ENCODE assay signal across 25 mouse cellular contexts in the genomic region with DNA sequence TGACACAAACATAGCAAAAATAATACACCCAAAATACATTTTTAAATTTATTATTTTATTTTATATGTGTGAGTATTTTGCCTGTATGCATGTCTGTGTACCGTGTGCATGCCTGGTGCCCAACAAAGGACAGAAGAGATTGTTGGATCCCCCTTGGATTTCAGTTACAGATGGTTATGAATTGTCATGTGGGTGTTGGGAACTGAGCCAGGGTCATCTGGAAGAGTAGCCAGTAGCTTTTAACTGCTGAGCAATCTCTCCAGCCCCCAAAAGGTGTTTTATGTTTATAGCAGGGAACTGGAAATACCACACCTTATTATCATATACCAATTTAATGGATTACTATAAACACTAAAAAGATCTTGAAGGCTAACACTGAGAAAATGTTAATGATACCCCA.
"Had no signal": no experiment of that assay in that cellular context is flagged by ENCODE, and none has a peak within 500 bp of the region (broad histone marks: within the 10 kb centered on the region; RNA-seq: fewer than 3 reads in every experiment).

No protein-coding gene starts in this region.

- H3K9ac ChIP-seq: heart, embryonic 13.5 days; heart, embryonic 15.5 days; hindbrain, embryonic 14.5 days; kidney, embryonic 15.5 days; limb, embryonic 13.5 days; limb, embryonic 15.5 days; liver, embryonic 12.5 days; liver, embryonic 14.5 days had no signal

- H3K4me3 ChIP-seq: heart, adult 2 months; heart, embryonic 13.5 days; heart, embryonic 15.5 days; kidney, embryonic 15.5 days; left cerebral cortex, adult 2 months; limb, embryonic 13.5 days; limb, embryonic 15.5 days; liver, embryonic 12.5 days had no signal

- ATAC-seq: hindbrain, embryonic 16.5 days; intestine, embryonic 16.5 days; liver, embryonic 12.5 days had no signal

- H3K4me1 ChIP-seq: heart, embryonic 15.5 days; kidney, embryonic 15.5 days; limb, embryonic 13.5 days; limb, embryonic 15.5 days had no signal

- H3K4me2 ChIP-seq: heart, embryonic 11.5 days; heart, embryonic 13.5 days; heart, embryonic 15.5 days; hindbrain, embryonic 14.5 days; kidney, embryonic 15.5 days; limb, embryonic 13.5 days; limb, embryonic 15.5 days; liver, embryonic 12.5 days had no signal

- H3K9me3 ChIP-seq: heart, embryonic 13.5 days; heart, embryonic 15.5 days; kidney, embryonic 15.5 days; limb, embryonic 13.5 days; limb, embryonic 15.5 days; liver, embryonic 12.5 days had no signal

- H3K27ac ChIP-seq: heart, adult 2 months; heart, embryonic 13.5 days; heart, embryonic 15.5 days; hindbrain, embryonic 14.5 days; kidney, embryonic 15.5 days; kidney, postnatal 0 days; left cerebral cortex, adult 2 months; limb, embryonic 13.5 days; limb, embryonic 15.5 days; liver, embryonic 12.5 days; liver, embryonic 14.5 days had no signal

- H3K27me3 ChIP-seq: heart, embryonic 13.5 days; heart, embryonic 15.5 days; kidney, embryonic 15.5 days; limb, embryonic 13.5 days; limb, embryonic 15.5 days; liver, embryonic 12.5 days had no signal

- DNase-seq: gastrocnemius, postnatal 14 days; gastrocnemius, postnatal 36 days; heart, adult 11 months; heart, adult 2 months; heart, postnatal 14 days; heart, postnatal 36 days; kidney, adult 11 months; kidney, adult 2 months; kidney, adult 9 months; kidney, postnatal 14 days; layer of hippocampus, adult 9-11 months; layer of hippocampus, postnatal 36 days had no signal
